Mouse (Mus musculus) limb, embryonic 13.5 days (tissue): ENCODE results near the gene Arg1. TPM values are rescaled to one million over a fixed set of nuclear protein-coding genes. Genes with fewer than 3 reads are reported as not detected.

Experiments used
- ATAC-seq: fragments of 200-750 bp; cut with Nextera tagmentation; 2 replicates; pipeline ENCODE4 v1.8.0; 2017; ENCODE audit warnings: low read depth, moderate number of reproducible peaks, moderate TSS enrichment; ENCODE audit not compliant: low FRiP score
- H3K27ac ChIP-seq: fragments of 300-500 bp; sonication (generic); 2 replicates; pipeline ENCODE4 v1.5.1; 2015; ENCODE audit warnings: inconsistent platforms, mild to moderate bottlenecking, moderate library complexity
- H3K27me3 ChIP-seq: fragments of 300-500 bp; sonication (generic); 2 replicates; pipeline ENCODE4 v1.6.1; 2015; ENCODE audit warnings: mild to moderate bottlenecking, inconsistent platforms
- H3K36me3 ChIP-seq: fragments of 300-500 bp; sonication (generic); 2 replicates; pipeline ENCODE4 v1.6.1; 2015; ENCODE audit warnings: inconsistent platforms, mild to moderate bottlenecking, moderate library complexity
- H3K4me1 ChIP-seq: fragments of 300-500 bp; sonication (generic); 2 replicates; pipeline ENCODE4 v1.6.1; 2015; ENCODE audit warnings: inconsistent platforms
- H3K4me2 ChIP-seq: fragments of 300-500 bp; sonication (generic); replicated peaks from 2 replicates; pipeline ENCODE4 v1.6.1; 2015; ENCODE audit warnings: inconsistent platforms, mild to moderate bottlenecking, moderate library complexity
- H3K4me3 ChIP-seq: fragments of 300-500 bp; sonication (generic); 2 replicates; pipeline ENCODE4 v1.5.1; 2015; ENCODE audit warnings: moderate library complexity, mild to moderate bottlenecking, inconsistent platforms
- H3K9ac ChIP-seq: fragments of 300-500 bp; sonication (generic); 2 replicates; pipeline ENCODE4 v1.6.1; 2015; ENCODE audit warnings: mild to moderate bottlenecking, inconsistent platforms
- H3K9me3 ChIP-seq: fragments of 300-500 bp; sonication (generic); 2 replicates; pipeline ENCODE4 v1.6.1; 2016; ENCODE audit warnings: inconsistent platforms
- WGBS: fragments of 180-500 bp; shearing (Covaris S2); methylation state at CpG from one replicate; pipeline ENCODE4 v1.1.7; 2015; 5-methylcytosine and 5-hydroxymethylcytosine counted together
- microRNA-seq: library from miRNA; unstranded; fragments of <30 nt; microRNA quantifications from one replicate; pipeline ENCODE4, GENCODE M21; 2016
- polyA plus RNA-seq: library from polyadenylated mRNA; unstranded; fragments of >200 nt; fragmentation: Nextera tagmentation; extraction: Ambion mirVana; gene quantifications from 2 replicates; pipeline ENCODE4 v1.2.1, GENCODE M21; 2015

Arg1 gene
- polyA plus RNA-seq, 1 experiment from 2014 or later: 3.9 TPM

DNA sequence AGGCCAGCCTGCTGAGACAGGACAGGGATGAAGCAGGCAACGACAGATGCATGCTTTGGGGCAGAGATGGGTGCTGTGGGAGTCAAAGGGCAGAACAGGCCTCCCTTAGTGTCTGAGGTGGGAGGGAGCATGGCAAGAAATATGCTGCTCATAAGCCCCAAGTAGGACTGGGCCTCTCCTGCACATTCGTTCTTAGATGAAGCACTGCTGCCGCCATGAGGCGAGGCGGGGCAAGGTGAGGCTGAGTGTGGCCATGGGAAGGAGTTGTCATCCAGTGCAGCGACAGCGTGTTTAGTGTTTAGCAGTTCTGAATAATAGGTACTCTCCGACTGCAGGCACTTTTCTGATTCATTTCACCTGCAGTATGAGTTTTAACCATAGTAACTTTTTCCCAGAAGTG, 31.4 kb downstream of the Arg1 start:
- peaks cover 90% of the 10 kb centered on the region for H3K36me3 ChIP-seq
- no peaks in the 10 kb centered on the region for H3K4me1 ChIP-seq
- H3K4me2 ChIP-seq: no peak overlapping the region
- 88% methylated on average over 8 of the region's 8 CpGs for WGBS
- no peaks in the 10 kb centered on the region for H3K9me3 ChIP-seq
- no peak for ATAC-seq
- no peak overlapping the region for H3K27ac ChIP-seq
- no peak overlapping the region for H3K9ac ChIP-seq
- H3K4me3 ChIP-seq: no peak overlapping the region
- no peaks in the 10 kb centered on the region for H3K27me3 ChIP-seq

DNA sequence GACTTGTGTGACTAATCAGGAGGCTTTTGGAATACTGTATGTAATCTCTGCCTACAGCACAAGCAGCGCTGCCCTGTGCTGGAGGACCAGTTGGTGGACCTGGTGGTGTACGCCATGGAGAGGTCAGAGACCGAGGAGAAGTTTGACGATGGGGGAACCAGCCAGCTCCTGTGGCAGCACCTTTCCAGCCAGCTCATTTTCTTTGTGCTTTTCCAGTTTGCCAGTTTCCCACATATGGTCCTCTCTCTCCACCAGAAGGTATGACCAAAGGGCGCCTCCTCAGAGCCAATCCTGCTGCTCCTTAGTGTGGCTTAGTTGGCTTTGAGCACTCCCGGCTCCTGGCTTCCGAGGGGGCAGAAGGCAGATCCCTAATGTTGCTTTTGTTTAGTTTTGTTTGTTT, 38.9 kb downstream of the Arg1 start:
- WGBS: 93% methylated on average over 7 of the region's 7 CpGs
- Histone ChIP-seq H3K9me3 (no peaks in the 10 kb centered on the region), H3K4me2 (no peak overlapping the region), H3K27me3 (no peaks in the 10 kb centered on the region), H3K4me3 (no peak overlapping the region), H3K9ac (no peak overlapping the region), H3K27ac (no peak overlapping the region), H3K4me1 (no peaks in the 10 kb centered on the region), H3K36me3 (peaks cover 85% of the 10 kb centered on the region)
- ATAC-seq: no peak

DNA sequence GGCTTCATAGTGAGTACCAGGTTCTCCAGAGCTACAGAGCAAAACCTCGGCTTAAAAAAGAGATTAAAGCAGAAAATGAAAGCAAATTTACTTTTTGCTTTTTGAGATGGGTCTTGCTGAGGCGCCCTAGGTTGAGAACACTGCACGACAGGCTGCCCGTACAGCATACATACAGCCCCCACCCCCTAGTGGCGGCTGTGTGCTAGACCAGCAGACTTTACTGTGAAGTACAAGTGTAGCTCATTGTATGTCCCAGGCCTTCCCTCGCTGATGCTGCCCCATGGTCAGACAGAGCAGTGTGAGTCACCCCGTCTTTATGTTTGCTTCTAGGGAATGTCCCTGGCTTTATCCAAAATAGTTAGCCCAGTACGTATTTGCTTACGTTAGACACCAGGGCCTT, 41.3 kb downstream of the Arg1 start:
- Histone ChIP-seq H3K9ac (no peak overlapping the region), H3K4me2 (no peak overlapping the region), H3K27me3 (no peaks in the 10 kb centered on the region), H3K4me1 (no peaks in the 10 kb centered on the region), H3K4me3 (no peak overlapping the region), H3K27ac (no peak overlapping the region), H3K9me3 (no peaks in the 10 kb centered on the region), H3K36me3 (peaks cover 87% of the 10 kb centered on the region)
- no peak for ATAC-seq
- WGBS: 86% methylated on average over 9 of the region's 9 CpGs

DNA sequence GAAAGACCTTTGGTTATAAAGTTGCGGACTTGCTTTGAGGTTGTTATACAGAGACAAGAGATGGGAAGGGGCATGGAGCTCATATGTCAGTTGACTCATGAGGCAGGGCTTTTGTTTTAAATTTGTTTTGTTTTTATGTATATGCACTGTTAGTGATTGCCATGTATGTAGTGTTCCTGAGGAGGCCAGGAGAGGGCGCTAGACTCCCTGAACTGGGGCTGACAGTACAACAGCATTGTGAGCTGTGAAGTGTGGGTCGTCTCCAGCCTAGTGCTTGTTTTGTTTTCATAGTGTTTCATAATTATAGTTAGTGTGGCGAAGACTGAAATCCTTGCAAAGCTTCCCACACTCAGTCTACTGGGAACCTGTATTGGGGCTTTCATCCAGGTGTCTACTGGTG, 53.7 kb downstream of the Arg1 start:
- H3K27ac ChIP-seq: no peak overlapping the region
- peaks cover 69% of the 10 kb centered on the region for H3K36me3 ChIP-seq
- no peak overlapping the region for H3K4me3 ChIP-seq
- H3K27me3 ChIP-seq: no peaks in the 10 kb centered on the region
- ATAC-seq: no peak
- H3K4me1 ChIP-seq: peaks cover 2% of the 10 kb centered on the region; the same call in 1 of the 2 replicates
- no peak overlapping the region for H3K9ac ChIP-seq
- H3K9me3 ChIP-seq: no peaks in the 10 kb centered on the region
- 80% methylated on average over 4 of the region's 4 CpGs for WGBS
- H3K4me2 ChIP-seq: no peak overlapping the region

DNA sequence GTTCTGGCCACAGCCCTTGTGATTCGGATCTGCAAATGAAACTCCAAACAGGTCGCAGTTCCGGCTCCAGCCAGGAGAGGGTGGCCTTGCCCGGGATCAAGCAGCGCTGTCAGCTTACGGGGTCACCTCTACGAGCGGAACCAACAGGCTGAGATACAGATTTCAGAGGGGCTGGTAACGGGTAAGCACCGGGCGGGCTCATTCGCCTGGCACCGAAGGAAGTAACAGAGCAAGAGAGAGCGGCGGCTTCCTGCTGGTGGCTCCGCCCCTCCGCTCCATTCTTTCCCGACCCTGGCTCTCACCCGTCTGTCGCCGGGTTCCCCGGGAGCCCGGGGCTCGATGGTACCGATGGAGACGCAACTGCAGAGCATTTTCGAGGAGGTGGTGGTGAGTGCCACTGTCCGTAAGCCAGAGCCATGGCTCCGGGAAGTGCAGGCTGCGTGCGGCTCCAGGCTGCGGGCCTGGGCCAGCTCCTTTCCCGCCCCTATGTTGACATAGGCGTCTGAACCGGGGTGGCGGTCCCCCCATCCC, 57.5 kb downstream of the Arg1 start, which contains the start of gene Med23:
Med23 (plus strand) TSS at position 227 of the 531 bp plus-strand sequence.
- Histone ChIP-seq H3K27me3 (no peaks in the 10 kb centered on the region), H3K36me3 (peaks cover 34% of the 10 kb centered on the region), H3K4me1 (peaks cover 2% of the 10 kb centered on the region; the same call in 1 of the 2 replicates), H3K9ac (peak within 1 kb of the TSS; percentile 91), H3K27ac (no peak within 1 kb of the TSS), H3K4me2 (peak within 1 kb of the TSS; percentile 70), H3K9me3 (no peaks in the 10 kb centered on the region), H3K4me3 (peak within 1 kb of the TSS; percentile 81)
- ATAC-seq: peak; percentile 100
- WGBS: under 1% methylated on average over 36 of the region's 36 CpGs

Small RNA genes within 50 kb of the gene (microRNA-seq; reads per million reads assigned to microRNA genes)
- not detected for gene Mir6905

Other genes starting within 250 kb of the Arg1 start
- gene Enpp1, start 215.3 kb downstream of the Arg1 start, polyA plus RNA-seq: 5.0 and 6.0 TPM in 2 replicates
- 8.1 and 8.2 TPM in 2 replicates for gene Enpp3, start 84.7 kb downstream of the Arg1 start, polyA plus RNA-seq
- 26.7 and 29.0 TPM in 2 replicates for gene Med23, start 57.5 kb downstream of the Arg1 start, polyA plus RNA-seq